Mouse (Mus musculus) neural tube, embryonic 12.5 days (tissue): Measurements from ENCODE around the gene Glt6d1. TPM values are rescaled to one million over a fixed set of nuclear protein-coding genes. Genes with fewer than 3 reads are reported as not detected.

Source experiments
- ATAC-seq: fragments of 200-750 bp; cut with Nextera tagmentation; 2 replicates; pipeline ENCODE4 v1.8.0; 2017; ENCODE audit warnings: low read depth, mild to moderate bottlenecking, moderate TSS enrichment, moderate library complexity; ENCODE audit not compliant: low FRiP score
- H3K27ac ChIP-seq: fragments of 300-500 bp; sonication (generic); 2 replicates; pipeline ENCODE4 v1.5.1; 2016
- H3K27me3 ChIP-seq: fragments of 300-500 bp; sonication (generic); replicated peaks from 2 replicates; pipeline ENCODE4 v1.6.1; 2016; ENCODE audit warnings: mild to moderate bottlenecking
- H3K36me3 ChIP-seq: fragments of 300-500 bp; sonication (generic); 2 replicates; pipeline ENCODE4 v1.6.1; 2016; ENCODE audit warnings: mild to moderate bottlenecking
- H3K4me1 ChIP-seq: fragments of 300-500 bp; sonication (generic); 2 replicates; pipeline ENCODE4 v1.6.1; 2016
- H3K4me2 ChIP-seq: fragments of 300-500 bp; sonication (generic); replicated peaks from 2 replicates; pipeline ENCODE4 v1.6.1; 2016; ENCODE audit warnings: mild to moderate bottlenecking
- H3K4me3 ChIP-seq: fragments of 300-500 bp; sonication (generic); 2 replicates; pipeline ENCODE4 v1.5.1; 2016
- H3K9ac ChIP-seq: fragments of 300-500 bp; sonication (generic); 2 replicates; pipeline ENCODE4 v1.6.1; 2016; ENCODE audit warnings: mild to moderate bottlenecking
- H3K9me3 ChIP-seq: fragments of 300-500 bp; sonication (generic); 2 replicates; pipeline ENCODE4 v1.6.1; 2016; ENCODE audit warnings: mild to moderate bottlenecking
- WGBS: fragments of 180-500 bp; shearing (Covaris S2); methylation state at CpG from one replicate; pipeline ENCODE4 v1.1.7; 2016; 5-methylcytosine and 5-hydroxymethylcytosine counted together
- polyA plus RNA-seq: library from polyadenylated mRNA; unstranded; fragments of >200 nt; fragmentation: Nextera tagmentation; extraction: Ambion mirVana; gene quantifications from 2 replicates; pipeline ENCODE4 v1.2.1, GENCODE M21; 2016

Glt6d1 gene
- polyA plus RNA-seq, 1 experiment from 2014 or later = not detected

GRCm38 (mm10) chr2:25844097-25844496 is 28.4 kb upstream of the Glt6d1 start:
- ATAC-seq = no peak
- no peak overlapping the region for H3K9ac ChIP-seq
- H3K36me3 ChIP-seq = no peaks in the 10 kb centered on the region
- no peak overlapping the region for H3K4me3 ChIP-seq
- 80% methylated on average over 3 of the region's 3 CpGs for WGBS
- no peaks in the 10 kb centered on the region for H3K27me3 ChIP-seq
- H3K9me3 ChIP-seq = no peaks in the 10 kb centered on the region
- peaks cover 4% of the 10 kb centered on the region; the same call in 1 of the 2 replicates for H3K4me1 ChIP-seq
- H3K27ac ChIP-seq = no peak overlapping the region
- H3K4me2 ChIP-seq = no peak overlapping the region

- H3K27ac ChIP-seq = no peak overlapping the region
- 65% methylated on average over 1 of the region's 1 CpGs for WGBS
- ATAC-seq = no peak
- H3K27me3 ChIP-seq = no peaks in the 10 kb centered on the region
- H3K4me2 ChIP-seq = no peak overlapping the region
- no peak overlapping the region for H3K4me3 ChIP-seq
- H3K36me3 ChIP-seq = no peaks in the 10 kb centered on the region
- peaks cover 4% of the 10 kb centered on the region; the same call in 1 of the 2 replicates for H3K4me1 ChIP-seq
- no peak overlapping the region for H3K9ac ChIP-seq
- H3K9me3 ChIP-seq = no peaks in the 10 kb centered on the region
These were observed 27.1 kb upstream of the Glt6d1 start for GRCm38 (mm10) chr2:25842758-25843157.

- no peak overlapping the region for H3K4me2 ChIP-seq
- no peaks in the 10 kb centered on the region for H3K27me3 ChIP-seq
- no peak for ATAC-seq
- WGBS = 75% methylated on average over 4 of the region's 4 CpGs
- H3K27ac ChIP-seq = no peak overlapping the region
- no peaks in the 10 kb centered on the region for H3K36me3 ChIP-seq
- no peak overlapping the region for H3K9ac ChIP-seq
- no peaks in the 10 kb centered on the region for H3K9me3 ChIP-seq
- H3K4me3 ChIP-seq = no peak overlapping the region
- H3K4me1 ChIP-seq = peaks cover 4% of the 10 kb centered on the region; the same call in 1 of the 2 replicates
These were observed 26.5 kb upstream of the Glt6d1 start for GRCm38 (mm10) chr2:25842161-25842560.

- no peaks in the 10 kb centered on the region for H3K36me3 ChIP-seq
- no peaks in the 10 kb centered on the region for H3K27me3 ChIP-seq
- H3K27ac ChIP-seq = no peak overlapping the region
- H3K4me2 ChIP-seq = no peak overlapping the region
- H3K4me3 ChIP-seq = no peak overlapping the region
- no peak overlapping the region for H3K9ac ChIP-seq
- ATAC-seq = no peak; the same call in 1 of the 2 replicates
- no peaks in the 10 kb centered on the region for H3K9me3 ChIP-seq
- no peaks in the 10 kb centered on the region for H3K4me1 ChIP-seq
- 58% methylated on average over 5 of the region's 5 CpGs for whole genome bisulfite sequencing
These were observed 20.6 kb upstream of the Glt6d1 start for GRCm38 (mm10) chr2:25836291-25836690.

- H3K9ac ChIP-seq = no peak overlapping the region
- ATAC-seq = no peak
- WGBS = 87% methylated on average over 3 of the region's 3 CpGs
- H3K27me3 ChIP-seq = no peaks in the 10 kb centered on the region
- H3K36me3 ChIP-seq = no peaks in the 10 kb centered on the region
- H3K4me2 ChIP-seq = no peak overlapping the region
- H3K27ac ChIP-seq = no peak overlapping the region
- H3K4me3 ChIP-seq = no peak overlapping the region
- H3K9me3 ChIP-seq = no peaks in the 10 kb centered on the region
- H3K4me1 ChIP-seq = no peaks in the 10 kb centered on the region
These were observed 15.1 kb upstream of the Glt6d1 start for GRCm38 (mm10) chr2:25830786-25831185.

- Histone ChIP-seq H3K4me2 (no peak overlapping the region), H3K4me3 (no peak overlapping the region), H3K9ac (no peak overlapping the region), H3K4me1 (no peaks in the 10 kb centered on the region), H3K27ac (no peak overlapping the region), H3K9me3 (no peaks in the 10 kb centered on the region), H3K36me3 (no peaks in the 10 kb centered on the region), H3K27me3 (no peaks in the 10 kb centered on the region)
- WGBS = 84% methylated on average over 8 of the region's 8 CpGs
- ATAC-seq = no peak
These were observed 12.8 kb upstream of the Glt6d1 start for GRCm38 (mm10) chr2:25828344-25828947.

- H3K4me2 ChIP-seq = no peak overlapping the region
These were observed 9.1 kb upstream of the Glt6d1 start for GRCm38 (mm10) chr2:25824751-25825150.

GRCm38 (mm10) chr2:25822806-25823205 is 7.2 kb upstream of the Glt6d1 start, which contains the start of gene Lcn9:
Gene Lcn9 (plus strand): TSS chr2:25823153.
- 100% methylated on average over 1 of the region's 1 CpGs for WGBS
- no peak for ATAC-seq

More at GRCm38 (mm10) chr2:25824751-25825150, 9.1 kb upstream of the Glt6d1 start:
- Histone ChIP-seq H3K27ac (no peak overlapping the region), H3K27me3 (no peaks in the 10 kb centered on the region), H3K9me3 (no peaks in the 10 kb centered on the region), H3K4me1 (no peaks in the 10 kb centered on the region), H3K4me3 (no peak overlapping the region), H3K36me3 (no peaks in the 10 kb centered on the region), H3K9ac (no peak overlapping the region)
- 88% methylated on average over 3 of the region's 3 CpGs for WGBS
- no peak for ATAC-seq

GRCm38 (mm10) chr2:25813364-25813763 is 2.3 kb downstream of the Glt6d1 start:
- WGBS = 83% methylated on average over 5 of the region's 5 CpGs

More at GRCm38 (mm10) chr2:25822806-25823205, 7.2 kb upstream of the Glt6d1 start, which contains the start of gene Lcn9:
- Histone ChIP-seq H3K27me3 (no peaks in the 10 kb centered on the region), H3K27ac (no peak within 1 kb of the TSS), H3K36me3 (no peaks in the 10 kb centered on the region), H3K4me3 (no peak within 1 kb of the TSS), H3K4me1 (no peaks in the 10 kb centered on the region), H3K9ac (no peak within 1 kb of the TSS), H3K9me3 (no peaks in the 10 kb centered on the region), H3K4me2 (no peak within 1 kb of the TSS)

GRCm38 (mm10) chr2:25811711-25812110 is 3.9 kb downstream of the Glt6d1 start:
- no peaks in the 10 kb centered on the region for H3K9me3 ChIP-seq

More at GRCm38 (mm10) chr2:25813364-25813763, 2.3 kb downstream of the Glt6d1 start:
- Histone ChIP-seq H3K27me3 (no peaks in the 10 kb centered on the region), H3K4me1 (no peaks in the 10 kb centered on the region), H3K4me3 (no peak overlapping the region), H3K9me3 (no peaks in the 10 kb centered on the region), H3K36me3 (no peaks in the 10 kb centered on the region), H3K27ac (no peak overlapping the region), H3K9ac (no peak overlapping the region), H3K4me2 (no peak overlapping the region)
- no peak for ATAC-seq

GRCm38 (mm10) chr2:25798065-25798464 is 17.6 kb downstream of the Glt6d1 start:
- no peaks in the 10 kb centered on the region for H3K27me3 ChIP-seq
- WGBS = 42% methylated on average over 5 of the region's 5 CpGs
- no peak overlapping the region for H3K9ac ChIP-seq
- no peaks in the 10 kb centered on the region for H3K36me3 ChIP-seq
- H3K4me1 ChIP-seq = no peaks in the 10 kb centered on the region
- H3K9me3 ChIP-seq = no peaks in the 10 kb centered on the region
- no peak for ATAC-seq
- no peak overlapping the region for H3K27ac ChIP-seq
- no peak overlapping the region for H3K4me2 ChIP-seq
- no peak overlapping the region for H3K4me3 ChIP-seq

More at GRCm38 (mm10) chr2:25811711-25812110, 3.9 kb downstream of the Glt6d1 start:
- Histone ChIP-seq H3K36me3 (no peaks in the 10 kb centered on the region), H3K4me2 (no peak overlapping the region), H3K4me3 (no peak overlapping the region), H3K27me3 (no peaks in the 10 kb centered on the region), H3K4me1 (no peaks in the 10 kb centered on the region), H3K9ac (no peak overlapping the region), H3K27ac (no peak overlapping the region)
- 89% methylated on average over 2 of the region's 2 CpGs for WGBS
- no peak for ATAC-seq

GRCm38 (mm10) chr2:25797635-25798034 is 18.0 kb downstream of the Glt6d1 start:
- ATAC-seq = no peak
- 53% methylated on average over 2 of the region's 2 CpGs for WGBS
- Histone ChIP-seq H3K4me3 (no peak overlapping the region), H3K9ac (no peak overlapping the region), H3K4me2 (no peak overlapping the region), H3K27me3 (no peaks in the 10 kb centered on the region), H3K36me3 (no peaks in the 10 kb centered on the region), H3K9me3 (no peaks in the 10 kb centered on the region), H3K4me1 (no peaks in the 10 kb centered on the region), H3K27ac (no peak overlapping the region)

GRCm38 (mm10) chr2:25789092-25789491 is 26.6 kb downstream of the Glt6d1 start:
- Histone ChIP-seq H3K4me2 (no peak overlapping the region), H3K9ac (no peak overlapping the region), H3K4me3 (no peak overlapping the region), H3K27ac (no peak overlapping the region), H3K4me1 (0 out of 2 replicates have a peak, but pooled peaks cover 3% of the 10 kb centered on the region), H3K27me3 (no peaks in the 10 kb centered on the region), H3K36me3 (no peaks in the 10 kb centered on the region), H3K9me3 (no peaks in the 10 kb centered on the region)
- no peak for ATAC-seq
- 92% methylated on average over 3 of the region's 3 CpGs for WGBS
